Mouse (Mus musculus) embryonic facial prominence, embryonic 14.5 days (tissue): ENCODE data around the gene Myo7a. TPM values are rescaled to one million over a fixed set of nuclear protein-coding genes. Genes with fewer than 3 reads are reported as not detected.

ENCODE experiments used
- ATAC-seq: fragments of 200-750 bp; cut with Nextera tagmentation; 2 replicates; pipeline ENCODE4 v1.8.0; 2017; ENCODE audit warnings: low read depth, moderate number of reproducible peaks, moderate TSS enrichment
- DNase-seq: peaks from one replicate; pipeline ENCODE4 v3.0.0-alpha.2; 2015; ENCODE audit warnings: low spot score
- H3K27ac ChIP-seq: fragments of 300-500 bp; sonication (generic); replicated peaks from 2 replicates; pipeline ENCODE4 v1.5.1; 2014; ENCODE audit warnings: low read depth, mild to moderate bottlenecking, low read length, moderate library complexity
- H3K27me3 ChIP-seq: fragments of 300-500 bp; sonication (generic); replicated peaks from 2 replicates; pipeline ENCODE4 v1.6.1; 2014; ENCODE audit warnings: low read length; ENCODE audit not compliant: control insufficient read depth, insufficient read depth
- H3K36me3 ChIP-seq: fragments of 300-500 bp; sonication (generic); 2 replicates; pipeline ENCODE4 v1.6.1; 2014; ENCODE audit warnings: low read length, mixed read lengths; ENCODE audit not compliant: control insufficient read depth, insufficient read depth
- H3K4me1 ChIP-seq: fragments of 300-500 bp; sonication (generic); 2 replicates; pipeline ENCODE4 v1.6.1; 2014; ENCODE audit warnings: antibody characterized with exemption, low read length; ENCODE audit not compliant: control insufficient read depth, insufficient read depth
- H3K4me2 ChIP-seq: fragments of 300-500 bp; sonication (generic); 2 replicates; pipeline ENCODE4 v1.6.1; 2014; ENCODE audit warnings: low read depth, mild to moderate bottlenecking, low read length, moderate library complexity, mixed read lengths
- H3K4me3 ChIP-seq: fragments of 300-500 bp; sonication (generic); 2 replicates; pipeline ENCODE4 v1.5.1; 2014; ENCODE audit warnings: low read depth, mild to moderate bottlenecking, low read length
- H3K9ac ChIP-seq: fragments of 300-500 bp; sonication (generic); 2 replicates; pipeline ENCODE4 v1.6.1; 2014; ENCODE audit warnings: low read depth, mild to moderate bottlenecking, low read length, moderate library complexity, mixed read lengths
- H3K9me3 ChIP-seq: fragments of 300-500 bp; sonication (generic); 2 replicates; pipeline ENCODE4 v1.6.1; 2016; ENCODE audit warnings: low read length; ENCODE audit not compliant: control insufficient read depth
- WGBS: fragments of 180-500 bp; shearing (Covaris S2); extraction: QIAGEN DNeasy Blood & Tissue Kit; methylation state at CpG from one replicate; pipeline ENCODE4 v1.1.7; 2014; 5-methylcytosine and 5-hydroxymethylcytosine counted together
- polyA plus RNA-seq: library from polyadenylated mRNA; unstranded; fragments of >200 nt; fragmentation: Nextera tagmentation; extraction: Ambion mirVana; gene quantifications from 2 replicates; pipeline ENCODE4 v1.2.1, GENCODE M21; 2014

Myo7a gene
- polyA plus RNA-seq, 1 experiment from 2014 or later, result 9.2 TPM

DNA sequence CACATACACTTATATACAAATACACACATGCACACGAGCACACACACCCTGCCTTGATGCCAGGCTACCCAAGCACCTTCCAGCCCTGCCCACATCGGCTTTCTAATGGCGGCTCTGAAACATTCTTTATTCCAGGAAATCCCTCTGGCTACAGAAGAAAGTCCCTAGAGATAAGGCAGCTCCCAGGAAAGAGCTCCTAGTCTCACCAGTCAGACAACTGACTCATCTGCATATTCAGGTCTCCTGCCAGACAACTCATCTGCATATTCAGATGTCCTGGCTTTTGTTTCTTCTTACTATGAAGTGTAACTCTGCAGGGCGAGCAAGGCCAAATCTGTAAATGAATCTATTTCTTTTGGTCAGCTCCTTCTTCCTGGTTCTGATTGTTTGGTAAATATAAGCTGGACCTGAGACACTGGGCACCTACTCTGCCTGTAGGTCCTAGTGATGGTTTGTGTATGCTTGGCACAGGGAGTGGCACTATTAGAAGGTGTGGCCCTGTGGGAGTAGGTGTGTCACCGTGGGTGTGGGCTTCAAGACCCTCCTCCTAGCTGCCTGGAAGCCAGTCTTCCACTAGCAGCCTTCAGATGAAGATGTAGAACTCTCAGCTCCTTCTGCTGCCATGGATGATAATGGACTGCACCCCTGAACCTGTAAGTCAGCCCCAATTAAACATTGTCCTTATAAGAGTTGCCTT is 38.5 kb upstream of the Myo7a start:
- no peak overlapping the region for H3K4me3 ChIP-seq
- H3K4me1 ChIP-seq, result 0 out of 2 replicates have a peak, but pooled peaks cover 4% of the 10 kb centered on the region
- H3K27me3 ChIP-seq, result no peaks in the 10 kb centered on the region
- no peak overlapping the region for H3K9ac ChIP-seq
- no peak overlapping the region for H3K27ac ChIP-seq
- 48% methylated on average over 5 of the region's 5 CpGs for WGBS
- H3K4me2 ChIP-seq, result no peak overlapping the region
- no peaks in the 10 kb centered on the region for H3K9me3 ChIP-seq
- H3K36me3 ChIP-seq, result no peaks in the 10 kb centered on the region
- DNase-seq (no peak), ATAC-seq (no peak)

DNA sequence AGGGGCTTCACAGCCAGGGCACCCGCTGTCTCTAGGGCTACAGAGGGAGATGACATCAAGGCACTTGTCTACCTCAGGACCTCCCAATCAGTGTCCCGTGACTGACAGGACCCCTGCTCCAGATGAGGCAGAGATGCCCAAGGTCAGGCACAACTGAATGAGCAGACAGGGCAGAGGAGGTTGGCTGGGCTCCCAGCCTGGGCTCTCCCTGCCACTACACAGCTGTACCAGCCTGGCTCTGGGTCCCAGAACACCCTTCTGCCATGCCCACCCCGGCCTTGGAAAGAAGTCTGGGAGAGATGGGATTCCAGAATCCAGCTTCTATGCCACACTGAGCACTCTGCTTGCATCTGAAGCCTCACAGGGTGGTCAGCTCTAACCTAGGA is 36.9 kb upstream of the Myo7a start:
- no peaks in the 10 kb centered on the region for H3K27me3 ChIP-seq
- ATAC-seq (no peak), DNase-seq (no peak)
- peaks cover 10% of the 10 kb centered on the region; the same call in 1 of the 2 replicates for H3K4me1 ChIP-seq
- no peak overlapping the region for H3K27ac ChIP-seq
- no peak overlapping the region for H3K4me2 ChIP-seq
- 59% methylated on average over 2 of the region's 3 CpGs for WGBS
- H3K9me3 ChIP-seq, result no peaks in the 10 kb centered on the region
- no peak overlapping the region for H3K9ac ChIP-seq
- H3K4me3 ChIP-seq, result no peak overlapping the region
- no peaks in the 10 kb centered on the region for H3K36me3 ChIP-seq

DNA sequence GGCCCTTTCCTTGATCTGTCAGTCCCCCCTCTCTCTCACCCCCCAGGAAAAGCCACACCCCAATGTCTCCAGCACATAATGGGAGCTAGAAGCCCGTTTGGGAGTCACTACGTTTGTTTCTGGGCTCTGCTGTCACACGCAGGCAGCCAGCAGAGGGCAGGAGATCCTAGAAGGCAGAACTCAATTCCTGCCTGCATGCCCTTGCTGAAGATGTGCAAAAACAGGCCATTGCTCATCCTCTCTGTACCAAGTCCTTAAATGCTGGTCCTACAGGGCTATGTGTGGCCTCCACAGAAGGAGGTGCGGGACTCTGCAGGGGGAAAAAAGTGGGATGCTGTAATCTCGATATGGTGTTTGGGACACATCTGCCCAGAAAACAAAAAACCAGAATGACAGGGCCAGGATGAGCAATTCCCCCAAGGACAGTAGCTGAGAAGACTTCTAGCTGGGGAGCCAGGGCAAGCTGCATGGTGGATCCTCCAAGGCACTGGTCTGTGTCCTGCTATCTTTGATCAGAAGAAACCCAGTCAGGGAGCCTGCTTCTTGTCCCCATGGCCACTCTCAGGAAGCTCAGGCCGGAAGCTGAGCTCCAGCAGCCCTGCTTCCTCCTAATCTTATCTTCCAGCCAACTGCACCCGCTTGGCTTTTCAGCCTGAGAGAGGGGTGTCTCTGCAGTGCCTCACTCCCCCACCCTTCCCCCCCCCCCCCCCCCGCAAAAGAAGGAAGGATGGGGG is 36.4 kb upstream of the Myo7a start:
- peaks cover 10% of the 10 kb centered on the region; the same call in 1 of the 2 replicates for H3K4me1 ChIP-seq
- H3K9ac ChIP-seq, result no peak overlapping the region
- H3K27ac ChIP-seq, result no peak overlapping the region
- H3K27me3 ChIP-seq, result no peaks in the 10 kb centered on the region
- H3K4me3 ChIP-seq, result no peak overlapping the region
- H3K4me2 ChIP-seq, result no peak overlapping the region
- no peaks in the 10 kb centered on the region for H3K36me3 ChIP-seq
- ATAC-seq, result no peak
- H3K9me3 ChIP-seq, result no peaks in the 10 kb centered on the region
- DNase-seq, result peak; percentile 79
- 38% methylated on average over 7 of the region's 8 CpGs for WGBS

GRCm38 (mm10) chr7:98153892-98154291 is 34.6 kb upstream of the Myo7a start:
- WGBS, result 66% methylated on average over 5 of the region's 5 CpGs

GRCm38 (mm10) chr7:98153345-98153744 is 34.0 kb upstream of the Myo7a start:
- 39% methylated on average over 3 of the region's 3 CpGs for WGBS
- no peak for DNase-seq
- Histone ChIP-seq H3K27ac (no peak overlapping the region), H3K4me3 (no peak overlapping the region), H3K4me2 (no peak overlapping the region), H3K4me1 (peaks cover 5% of the 10 kb centered on the region; the same call in 1 of the 2 replicates), H3K27me3 (no peaks in the 10 kb centered on the region), H3K9ac (no peak overlapping the region), H3K36me3 (no peaks in the 10 kb centered on the region), H3K9me3 (no peaks in the 10 kb centered on the region)
- no peak for ATAC-seq

More at GRCm38 (mm10) chr7:98153892-98154291, 34.6 kb upstream of the Myo7a start:
- no peak overlapping the region for H3K4me3 ChIP-seq
- no peak overlapping the region for H3K9ac ChIP-seq
- H3K4me1 ChIP-seq, result peaks cover 5% of the 10 kb centered on the region; the same call in 1 of the 2 replicates
- DNase-seq (peak; percentile 71), ATAC-seq (no peak; the same call in 1 of the 2 replicates)
- no peaks in the 10 kb centered on the region for H3K9me3 ChIP-seq
- H3K36me3 ChIP-seq, result no peaks in the 10 kb centered on the region
- H3K4me2 ChIP-seq, result no peak overlapping the region
- no peak overlapping the region for H3K27ac ChIP-seq
- H3K27me3 ChIP-seq, result no peaks in the 10 kb centered on the region

- Histone ChIP-seq H3K4me2 (no peak overlapping the region), H3K27ac (no peak overlapping the region), H3K4me1 (peaks cover 5% of the 10 kb centered on the region; the same call in 1 of the 2 replicates), H3K36me3 (no peaks in the 10 kb centered on the region), H3K9me3 (no peaks in the 10 kb centered on the region), H3K9ac (0 out of 2 replicates have a peak overlapping the region, but pooled peaks have one; percentile 2), H3K27me3 (no peaks in the 10 kb centered on the region), H3K4me3 (no peak overlapping the region)
- 44% methylated on average over 8 of the region's 8 CpGs for WGBS
- DNase-seq (no peak), ATAC-seq (no peak)
These were observed 33.1 kb upstream of the Myo7a start for GRCm38 (mm10) chr7:98152400-98152799.

DNA sequence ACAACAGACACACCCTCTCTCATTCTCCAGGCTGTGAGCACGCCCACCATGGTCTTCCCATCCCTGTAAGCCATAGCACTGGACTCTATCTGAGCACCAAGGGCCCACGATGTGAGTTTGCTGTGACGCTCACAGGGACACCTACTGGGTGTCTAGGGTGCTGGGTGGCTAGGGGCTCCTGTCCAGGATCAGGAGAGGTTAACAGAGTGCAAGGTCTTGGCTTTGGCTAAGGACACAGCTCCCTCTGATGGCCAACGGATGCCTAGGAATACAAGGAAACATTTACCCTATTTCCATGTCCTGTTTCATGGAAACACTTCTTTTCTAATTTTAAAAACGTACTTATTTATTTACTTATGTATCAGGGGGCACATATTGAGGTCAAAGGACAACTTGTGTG is 31.2 kb upstream of the Myo7a start:
- no peaks in the 10 kb centered on the region for H3K9me3 ChIP-seq
- H3K4me3 ChIP-seq, result no peak overlapping the region
- H3K4me1 ChIP-seq, result peaks cover 5% of the 10 kb centered on the region; the same call in 1 of the 2 replicates
- H3K4me2 ChIP-seq, result no peak overlapping the region
- no peak overlapping the region for H3K27ac ChIP-seq
- ATAC-seq (no peak), DNase-seq (no peak)
- 50% methylated on average over 5 of the region's 5 CpGs for WGBS
- no peak overlapping the region for H3K9ac ChIP-seq
- no peaks in the 10 kb centered on the region for H3K36me3 ChIP-seq
- H3K27me3 ChIP-seq, result no peaks in the 10 kb centered on the region

GRCm38 (mm10) chr7:98149802-98150201 is 30.5 kb upstream of the Myo7a start:
- Histone ChIP-seq H3K9me3 (no peaks in the 10 kb centered on the region), H3K4me2 (no peak overlapping the region), H3K9ac (no peak overlapping the region), H3K4me1 (peaks cover 5% of the 10 kb centered on the region; the same call in 1 of the 2 replicates), H3K27me3 (no peaks in the 10 kb centered on the region), H3K4me3 (no peak overlapping the region), H3K27ac (no peak overlapping the region), H3K36me3 (no peaks in the 10 kb centered on the region)
- 40% methylated on average over 3 of the region's 3 CpGs for WGBS
- peak; percentile 45 for ATAC-seq
- DNase-seq, result no peak
